Mouse (Mus musculus) mouse trophoblast stem cell (cell line): ENCODE results near the gene Igf1r.

ENCODE experiments used
- in situ Hi-C, 2 experiments: fragments of 300-500 bp; cut with MseI, MboI; formaldehyde crosslinking; loops; 2 replicates in 1 of 2; 3 replicates in 1 of 2; pipeline ENCODE4 v1.15.1; 2025

Igf1r gene

DNA sequence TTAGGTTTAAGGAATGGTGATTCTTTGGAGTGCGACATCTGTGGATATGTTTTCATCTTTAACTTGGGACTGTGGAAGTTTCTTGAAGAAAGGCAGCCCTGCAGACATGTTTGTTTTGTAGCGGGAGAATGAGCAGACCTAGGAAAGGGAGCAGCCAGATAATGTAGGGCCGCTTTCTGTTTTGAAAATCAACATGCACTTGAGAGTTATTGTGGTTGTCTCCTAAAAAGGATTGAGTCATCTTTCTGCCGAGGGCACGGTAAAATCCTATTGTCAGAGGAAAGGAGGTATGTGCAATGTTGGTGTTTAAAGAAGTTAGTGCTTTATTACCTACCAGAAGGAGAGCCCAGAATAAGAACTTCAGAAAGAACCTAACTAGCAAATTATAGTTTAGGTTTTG, 2.6 kb downstream of the Igf1r start:
- in situ Hi-C loops = loop anchor here in 1 of 2 experiments (10.0 kb wide), 1 partner anchor 170 kb away; no protein-coding TSS in a partner anchor

DNA sequence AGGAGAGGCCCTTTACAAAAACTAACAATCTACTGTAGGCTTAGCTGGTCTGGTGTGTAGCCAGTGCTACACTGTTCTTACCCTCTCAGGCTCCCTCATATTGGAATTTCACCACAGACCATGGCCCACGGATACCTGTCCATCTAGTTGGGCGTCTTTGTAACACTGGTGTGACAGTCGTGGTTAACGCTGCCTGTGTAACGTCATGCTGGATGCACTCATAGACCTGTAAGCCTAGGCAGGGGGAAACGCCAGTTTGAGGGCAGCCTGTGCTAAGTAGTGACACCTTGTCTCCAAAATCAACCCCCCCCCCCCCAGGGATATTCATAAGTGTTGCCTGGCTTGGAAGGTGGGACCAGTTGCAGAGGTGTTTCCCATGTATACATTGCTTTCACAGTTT, 4.7 kb downstream of the Igf1r start:
- in situ Hi-C loops = loop anchor here in 1 of 2 experiments (10.0 kb wide), 1 partner anchor 167 kb away; no protein-coding TSS in a partner anchor

- in situ Hi-C loops = loop anchor here in 1 of 2 experiments (10.0 kb wide), 1 partner anchor 167 kb away; no protein-coding TSS in a partner anchor
These were observed 5.4 kb downstream of the Igf1r start for GRCm38 (mm10) chr7:67958045-67958444.

DNA sequence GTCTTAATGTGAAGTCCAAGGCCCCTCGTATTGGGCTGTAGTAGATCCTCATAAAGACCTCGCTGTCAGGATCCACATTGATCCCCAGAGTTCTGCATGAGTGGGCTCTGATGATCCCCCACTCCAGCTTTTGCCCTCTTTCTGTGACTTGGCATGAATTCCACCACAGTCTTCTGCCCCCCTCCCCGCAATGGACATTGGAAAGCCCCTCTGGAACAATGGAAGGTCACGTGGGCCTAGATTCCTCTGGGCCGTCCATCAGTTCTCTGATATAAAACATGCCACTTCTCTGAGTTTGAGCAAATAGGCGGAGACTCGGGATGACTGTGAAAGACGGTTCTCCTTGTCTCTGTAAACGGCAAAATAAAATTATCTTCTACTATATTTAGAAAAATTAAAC, 8.1 kb downstream of the Igf1r start:
- in situ Hi-C loops = loop anchor here in 1 of 2 experiments (10.0 kb wide), 1 partner anchor 174 kb away; no protein-coding TSS in a partner anchor

GRCm38 (mm10) chr7:67961567-67962267, 9.1 kb downstream of the Igf1r start:
- in situ Hi-C loops = loop anchor here in 1 of 2 experiments (10.0 kb wide), 1 partner anchor 173 kb away; no protein-coding TSS in a partner anchor

- in situ Hi-C loops = loop anchor here in 1 of 2 experiments (10.0 kb wide), 1 partner anchor 171 kb away; no protein-coding TSS in a partner anchor
These were observed 11.1 kb downstream of the Igf1r start for GRCm38 (mm10) chr7:67963691-67964090.

DNA sequence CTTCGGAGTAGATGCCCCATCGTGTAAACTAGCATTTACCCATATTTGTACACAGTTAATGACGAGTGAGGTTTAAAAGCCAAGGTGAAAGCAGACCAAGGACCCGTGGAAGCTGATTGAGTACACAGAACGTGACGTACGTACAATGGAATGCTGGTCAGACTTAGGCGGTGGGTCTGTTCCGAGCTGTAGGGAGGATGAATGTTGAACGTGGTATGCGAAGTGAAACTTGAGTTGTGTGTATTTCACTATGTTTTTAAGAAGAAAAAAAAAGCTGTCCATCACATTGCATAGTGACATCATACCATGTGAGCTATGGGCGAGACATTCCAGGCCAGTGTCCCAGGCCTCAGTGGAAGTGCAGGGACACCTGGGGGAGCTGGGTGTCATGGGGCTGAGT, 15.8 kb downstream of the Igf1r start:
- in situ Hi-C loops = loop anchor here in 1 of 2 experiments (10.0 kb wide), 1 partner anchor 166 kb away; no protein-coding TSS in a partner anchor

DNA sequence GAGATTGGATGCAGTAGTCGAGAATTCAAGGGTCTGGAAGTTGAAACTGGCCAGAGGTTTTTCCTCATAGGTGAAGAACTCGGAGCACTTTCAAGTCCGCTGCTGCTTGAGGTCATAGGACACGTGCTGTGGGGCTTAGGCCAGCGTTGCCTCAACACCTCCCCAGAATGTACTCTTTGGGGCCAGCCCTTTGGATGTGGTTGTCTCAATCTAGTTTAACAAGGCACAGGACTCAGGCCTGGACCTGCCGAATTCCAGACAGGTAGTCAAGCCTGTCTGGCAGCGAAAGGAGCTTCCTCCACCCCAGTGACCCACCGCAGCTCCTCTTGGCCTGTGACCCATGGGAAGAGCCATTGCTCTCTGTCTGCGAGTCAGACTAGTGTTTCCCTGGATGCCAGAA, 16.4 kb downstream of the Igf1r start:
- in situ Hi-C loops = loop anchor here in 1 of 2 experiments (10.0 kb wide), 1 partner anchor 166 kb away; no protein-coding TSS in a partner anchor

GRCm38 (mm10) chr7:67973180-67974014, 20.8 kb downstream of the Igf1r start:
- in situ Hi-C loops = no loop called here

DNA sequence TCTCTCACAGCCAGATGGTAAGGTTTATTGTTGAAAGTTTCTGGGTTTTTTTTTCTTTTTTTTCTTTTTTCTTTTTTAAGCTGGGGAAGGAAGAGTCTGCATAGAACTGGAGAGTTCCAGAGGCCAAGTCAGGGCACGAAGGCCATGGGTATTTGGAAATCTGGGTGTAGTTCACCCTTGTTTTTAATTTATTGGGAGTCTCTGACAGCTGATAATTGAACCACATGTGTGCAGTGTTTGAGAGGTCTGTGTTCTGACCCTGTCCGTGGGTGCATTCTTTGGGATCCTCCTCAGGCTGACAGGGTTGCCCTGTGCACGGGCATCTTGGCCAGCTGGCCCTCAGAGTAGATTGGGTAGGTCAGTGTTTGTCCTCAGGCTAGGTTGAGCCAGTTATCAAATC, 29.3 kb downstream of the Igf1r start:
- in situ Hi-C loops = no loop called here

- in situ Hi-C loops = no loop called here
These were observed 30.2 kb downstream of the Igf1r start for GRCm38 (mm10) chr7:67982809-67983208.

GRCm38 (mm10) chr7:67983451-67983850, 30.8 kb downstream of the Igf1r start:
- in situ Hi-C loops = no loop called here

GRCm38 (mm10) chr7:67985003-67985416, 32.4 kb downstream of the Igf1r start:
- in situ Hi-C loops = no loop called here

DNA sequence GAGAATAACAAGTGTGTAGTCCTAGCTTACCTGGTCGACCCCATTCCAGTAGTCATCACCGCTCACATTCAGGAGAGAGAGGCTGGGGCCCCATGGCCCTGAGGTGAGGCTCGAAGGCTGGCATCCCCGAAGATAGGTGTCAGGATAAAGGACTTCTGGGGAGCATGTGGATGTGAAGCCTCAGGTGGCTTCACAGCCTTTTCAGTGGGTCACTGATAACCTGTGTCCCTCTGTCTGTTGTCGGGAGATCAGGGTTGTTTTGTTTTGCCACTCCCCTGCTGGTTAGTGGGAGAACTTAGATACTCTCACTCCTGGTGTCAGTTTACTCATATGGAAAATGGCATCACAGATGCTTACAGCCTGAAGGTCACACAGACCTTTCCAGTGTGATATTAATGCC, 32.9 kb downstream of the Igf1r start:
- in situ Hi-C loops = no loop called here

- in situ Hi-C loops = no loop called here
These were observed 33.6 kb downstream of the Igf1r start for GRCm38 (mm10) chr7:67986277-67986676.

- in situ Hi-C loops = no loop called here
These were observed 34.2 kb downstream of the Igf1r start for GRCm38 (mm10) chr7:67986816-67987215.

DNA sequence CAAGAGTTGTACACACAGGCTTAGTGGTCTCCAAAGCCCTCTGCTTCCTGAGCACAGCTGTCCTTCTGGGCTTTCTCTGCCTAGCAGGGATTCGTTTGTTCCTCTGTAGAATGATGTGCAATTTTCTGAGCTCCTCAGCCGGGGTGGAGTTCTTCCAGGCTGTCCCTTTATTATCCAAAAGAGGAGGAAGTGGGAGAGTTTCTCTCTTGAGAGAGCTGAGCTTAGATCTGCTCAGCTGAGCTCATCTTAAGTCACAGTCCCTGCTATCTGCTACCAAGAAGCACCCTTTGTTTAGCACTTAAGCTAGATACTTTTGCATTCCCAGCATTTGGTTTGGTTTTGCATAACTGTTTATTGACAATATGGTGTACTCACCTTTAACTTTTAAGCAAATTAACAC, 36.7 kb downstream of the Igf1r start:
- in situ Hi-C loops = no loop called here

DNA sequence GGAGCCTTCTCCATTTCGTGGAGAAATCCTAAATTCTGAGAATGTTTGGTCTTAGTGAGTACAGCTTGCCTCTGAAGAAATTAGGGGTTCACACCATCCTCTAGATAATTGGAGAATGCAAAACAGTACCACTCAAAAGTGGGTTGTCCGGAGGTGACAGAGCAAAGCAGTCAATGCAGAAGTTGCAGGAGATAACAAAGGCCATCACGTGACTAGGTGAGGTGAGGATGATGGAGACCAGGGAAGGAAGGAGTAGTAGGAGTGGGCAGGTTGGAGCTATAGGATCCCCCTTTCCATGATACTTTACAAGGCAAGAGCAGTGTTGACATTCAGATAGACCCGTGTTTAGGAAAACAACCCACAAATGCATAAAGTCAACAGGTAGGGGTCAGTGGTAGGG, 41.0 kb downstream of the Igf1r start:
- in situ Hi-C loops = no loop called here

GRCm38 (mm10) chr7:67994346-67994858, 41.8 kb downstream of the Igf1r start:
- in situ Hi-C loops = no loop called here

DNA sequence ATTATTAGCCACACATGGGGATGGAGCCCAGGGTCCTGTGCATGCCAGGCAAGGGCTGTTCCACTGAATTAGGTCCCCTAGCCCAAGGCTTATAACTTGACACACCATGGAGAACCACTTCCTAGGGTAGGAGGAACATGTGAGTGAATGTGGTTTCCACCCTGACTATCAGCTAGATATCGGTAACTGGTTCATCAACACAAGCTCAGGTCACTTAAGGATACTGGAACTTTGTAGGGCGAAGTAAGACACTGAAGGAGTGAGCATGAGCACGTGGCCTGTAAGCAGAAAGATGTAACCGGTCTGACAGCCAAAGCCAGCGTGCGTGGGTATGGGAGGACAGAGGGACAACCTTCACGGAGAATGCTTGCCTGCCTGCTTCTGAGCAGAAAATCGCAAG, 42.6 kb downstream of the Igf1r start:
- in situ Hi-C loops = no loop called here

GRCm38 (mm10) chr7:67996202-67996960, 43.8 kb downstream of the Igf1r start:
- in situ Hi-C loops = no loop called here
